Mouse (Mus musculus): ENCODE results near the gene Cdh13.

GRCm38 (mm10) chr8:118815055-118815454 is 531.5 kb downstream of the Cdh13 start:
- TF ChIP-seq CTCF (IDR thresholded peaks at IDR 0.05; ENCODE audit: control insufficient read depth, insufficient read depth, insufficient read length) (no peak), USF1 (IDR thresholded peaks at IDR 0.05; ENCODE audit: low read depth) (no peak), MYOG (IDR thresholded peaks at IDR 0.05; ENCODE audit: control insufficient read depth, extremely low read depth, insufficient read length) (no peak), MAX (IDR thresholded peaks at IDR 0.05) (no peak), MYOD1 (IDR thresholded peaks at IDR 0.05; ENCODE audit: control insufficient read depth, insufficient read length, low read depth) (no peak), FOSL1 (IDR thresholded peaks at IDR 0.05; ENCODE audit: insufficient read depth, low read length, poor library complexity, severe bottlenecking) (no peak), CEBPB (IDR thresholded peaks at IDR 0.05; ENCODE audit: low read depth) (no peak)
